Mouse (Mus musculus) limb, embryonic 13.5 days (tissue): ENCODE data around the gene Abca5. TPM values are rescaled to one million over a fixed set of nuclear protein-coding genes. Genes with fewer than 3 reads are reported as not detected.

ENCODE experiments used
- ATAC-seq: fragments of 200-750 bp; cut with Nextera tagmentation; 2 replicates; pipeline ENCODE4 v1.8.0; 2017; ENCODE audit warnings: low read depth, moderate number of reproducible peaks, moderate TSS enrichment; ENCODE audit not compliant: low FRiP score
- H3K27ac ChIP-seq: fragments of 300-500 bp; sonication (generic); 2 replicates; pipeline ENCODE4 v1.5.1; 2015; ENCODE audit warnings: inconsistent platforms, mild to moderate bottlenecking, moderate library complexity
- H3K27me3 ChIP-seq: fragments of 300-500 bp; sonication (generic); 2 replicates; pipeline ENCODE4 v1.6.1; 2015; ENCODE audit warnings: mild to moderate bottlenecking, inconsistent platforms
- H3K36me3 ChIP-seq: fragments of 300-500 bp; sonication (generic); 2 replicates; pipeline ENCODE4 v1.6.1; 2015; ENCODE audit warnings: inconsistent platforms, mild to moderate bottlenecking, moderate library complexity
- H3K4me1 ChIP-seq: fragments of 300-500 bp; sonication (generic); 2 replicates; pipeline ENCODE4 v1.6.1; 2015; ENCODE audit warnings: inconsistent platforms
- H3K4me2 ChIP-seq: fragments of 300-500 bp; sonication (generic); replicated peaks from 2 replicates; pipeline ENCODE4 v1.6.1; 2015; ENCODE audit warnings: inconsistent platforms, mild to moderate bottlenecking, moderate library complexity
- H3K4me3 ChIP-seq: fragments of 300-500 bp; sonication (generic); 2 replicates; pipeline ENCODE4 v1.5.1; 2015; ENCODE audit warnings: moderate library complexity, mild to moderate bottlenecking, inconsistent platforms
- H3K9ac ChIP-seq: fragments of 300-500 bp; sonication (generic); 2 replicates; pipeline ENCODE4 v1.6.1; 2015; ENCODE audit warnings: mild to moderate bottlenecking, inconsistent platforms
- H3K9me3 ChIP-seq: fragments of 300-500 bp; sonication (generic); 2 replicates; pipeline ENCODE4 v1.6.1; 2016; ENCODE audit warnings: inconsistent platforms
- WGBS: fragments of 180-500 bp; shearing (Covaris S2); methylation state at CpG from one replicate; pipeline ENCODE4 v1.1.7; 2015; 5-methylcytosine and 5-hydroxymethylcytosine counted together
- polyA plus RNA-seq: library from polyadenylated mRNA; unstranded; fragments of >200 nt; fragmentation: Nextera tagmentation; extraction: Ambion mirVana; gene quantifications from 2 replicates; pipeline ENCODE4 v1.2.1, GENCODE M21; 2015

Gene Abca5
- polyA plus RNA-seq, 1 experiment from 2014 or later = 6.5 TPM

GRCm38 (mm10) chr11:110252256-110252655 lies 85.3 kb downstream of the Abca5 start:
- ATAC-seq = no peak
- Histone ChIP-seq H3K27me3 (no peaks in the 10 kb centered on the region), H3K4me1 (no peaks in the 10 kb centered on the region), H3K9ac (no peak overlapping the region), H3K27ac (no peak overlapping the region), H3K36me3 (no peaks in the 10 kb centered on the region), H3K9me3 (no peaks in the 10 kb centered on the region), H3K4me2 (no peak overlapping the region), H3K4me3 (no peak overlapping the region)
- WGBS = 79% methylated on average over 3 of the region's 3 CpGs

GRCm38 (mm10) chr11:110251534-110251933 lies 86.0 kb downstream of the Abca5 start, which contains the start of gene Abca6:
Gene Abca6, minus strand, starts transcription at chr11:110251776.
- 21% methylated on average over 8 of the region's 8 CpGs for WGBS
- Histone ChIP-seq H3K4me2 (peak within 1 kb of the TSS; percentile 50), H3K9me3 (no peaks in the 10 kb centered on the region), H3K36me3 (no peaks in the 10 kb centered on the region), H3K27ac (no peak within 1 kb of the TSS), H3K4me1 (no peaks in the 10 kb centered on the region), H3K4me3 (peak within 1 kb of the TSS; percentile 22; the same call in 1 of the 2 replicates), H3K27me3 (no peaks in the 10 kb centered on the region), H3K9ac (no peak within 1 kb of the TSS)
- ATAC-seq = no peak

- Histone ChIP-seq H3K27me3 (no peaks in the 10 kb centered on the region), H3K27ac (no peak overlapping the region), H3K9me3 (0 out of 2 replicates have a peak, but pooled peaks cover 2% of the 10 kb centered on the region), H3K36me3 (no peaks in the 10 kb centered on the region), H3K4me1 (no peaks in the 10 kb centered on the region), H3K4me2 (no peak overlapping the region), H3K9ac (no peak overlapping the region), H3K4me3 (no peak overlapping the region)
- WGBS = 84% methylated on average over 10 of the region's 10 CpGs
- no peak for ATAC-seq
Measured at GRCm38 (mm10) chr11:110244730-110245129, 92.8 kb downstream of the Abca5 start.

GRCm38 (mm10) chr11:110237466-110237865 lies 100.0 kb downstream of the Abca5 start:
- Histone ChIP-seq H3K4me1 (no peaks in the 10 kb centered on the region), H3K4me3 (no peak overlapping the region), H3K9me3 (0 out of 2 replicates have a peak, but pooled peaks cover 4% of the 10 kb centered on the region), H3K4me2 (no peak overlapping the region), H3K36me3 (no peaks in the 10 kb centered on the region), H3K9ac (no peak overlapping the region), H3K27me3 (no peaks in the 10 kb centered on the region), H3K27ac (no peak overlapping the region)
- ATAC-seq = no peak
- WGBS = 87% methylated on average over 2 of the region's 2 CpGs

GRCm38 (mm10) chr11:110232975-110233374 lies 104.5 kb downstream of the Abca5 start:
- no peaks in the 10 kb centered on the region for H3K4me1 ChIP-seq
- no peaks in the 10 kb centered on the region for H3K9me3 ChIP-seq
- no peak overlapping the region for H3K27ac ChIP-seq
- ATAC-seq = no peak
- H3K9ac ChIP-seq = no peak overlapping the region
- H3K27me3 ChIP-seq = no peaks in the 10 kb centered on the region
- H3K36me3 ChIP-seq = no peaks in the 10 kb centered on the region
- H3K4me2 ChIP-seq = no peak overlapping the region
- no peak overlapping the region for H3K4me3 ChIP-seq

Other genes with a start within 250 kb of the Abca5 start
- 1.0 TPM in 2 replicates for gene Abca8a, start 241.7 kb downstream of the Abca5 start, polyA plus RNA-seq
- 4.0 and 4.3 TPM in 2 replicates for gene Abca9, start 169.5 kb downstream of the Abca5 start, polyA plus RNA-seq
- 0.52 and 1.2 TPM in 2 replicates for gene Abca6, start 85.9 kb downstream of the Abca5 start, polyA plus RNA-seq
- gene Map2k6, start 61.4 kb upstream of the Abca5 start, polyA plus RNA-seq = 34.3 and 34.6 TPM in 2 replicates